Mouse (Mus musculus) forebrain, embryonic 15.5 days (tissue): ENCODE measurements around the gene Gtsf1l. TPM values are rescaled to one million over a fixed set of nuclear protein-coding genes. Genes with fewer than 3 reads are reported as not detected.

Experiments used
- ATAC-seq: fragments of 200-750 bp; cut with Nextera tagmentation; replicated peaks from 2 replicates; pipeline ENCODE4 v1.8.0; 2017; ENCODE audit warnings: mild to moderate bottlenecking, moderate TSS enrichment, moderate library complexity
- H3K27ac ChIP-seq: fragments of 300-500 bp; sonication (generic); replicated peaks from 2 replicates; pipeline ENCODE4 v1.5.1; 2015; ENCODE audit warnings: mild to moderate bottlenecking, inconsistent platforms
- H3K27me3 ChIP-seq: fragments of 300-500 bp; sonication (generic); 2 replicates; pipeline ENCODE4 v1.6.1; 2015; ENCODE audit warnings: inconsistent platforms
- H3K36me3 ChIP-seq: fragments of 300-500 bp; sonication (generic); 2 replicates; pipeline ENCODE4 v1.6.1; 2015; ENCODE audit warnings: mild to moderate bottlenecking, inconsistent platforms
- H3K4me1 ChIP-seq: fragments of 300-500 bp; sonication (generic); 2 replicates; pipeline ENCODE4 v1.6.1; 2015; ENCODE audit warnings: inconsistent platforms
- H3K4me2 ChIP-seq: fragments of 300-500 bp; sonication (generic); replicated peaks from 2 replicates; pipeline ENCODE4 v1.6.1; 2015; ENCODE audit warnings: mild to moderate bottlenecking, inconsistent platforms
- H3K4me3 ChIP-seq: fragments of 300-500 bp; sonication (generic); 2 replicates; pipeline ENCODE4 v1.5.1; 2015; ENCODE audit warnings: mild to moderate bottlenecking, inconsistent platforms
- H3K9ac ChIP-seq: fragments of 300-500 bp; sonication (generic); replicated peaks from 2 replicates; pipeline ENCODE4 v1.6.1; 2015; ENCODE audit warnings: mild to moderate bottlenecking, inconsistent platforms
- H3K9me3 ChIP-seq: fragments of 300-500 bp; sonication (generic); 2 replicates; pipeline ENCODE4 v1.6.1; 2016; ENCODE audit warnings: inconsistent platforms
- WGBS: fragments of 180-500 bp; shearing (Covaris S2); methylation state at CpG from one replicate; pipeline ENCODE4 v1.1.7; 2015; ENCODE audit warnings: mixed read lengths; 5-methylcytosine and 5-hydroxymethylcytosine counted together
- polyA plus RNA-seq: library from polyadenylated mRNA; unstranded; fragments of >200 nt; fragmentation: Nextera tagmentation; extraction: Ambion mirVana; gene quantifications from 2 replicates; pipeline ENCODE4 v1.2.1, GENCODE M21; 2015

Gtsf1l gene
- polyA plus RNA-seq, 1 experiment from 2014 or later, result not detected

DNA sequence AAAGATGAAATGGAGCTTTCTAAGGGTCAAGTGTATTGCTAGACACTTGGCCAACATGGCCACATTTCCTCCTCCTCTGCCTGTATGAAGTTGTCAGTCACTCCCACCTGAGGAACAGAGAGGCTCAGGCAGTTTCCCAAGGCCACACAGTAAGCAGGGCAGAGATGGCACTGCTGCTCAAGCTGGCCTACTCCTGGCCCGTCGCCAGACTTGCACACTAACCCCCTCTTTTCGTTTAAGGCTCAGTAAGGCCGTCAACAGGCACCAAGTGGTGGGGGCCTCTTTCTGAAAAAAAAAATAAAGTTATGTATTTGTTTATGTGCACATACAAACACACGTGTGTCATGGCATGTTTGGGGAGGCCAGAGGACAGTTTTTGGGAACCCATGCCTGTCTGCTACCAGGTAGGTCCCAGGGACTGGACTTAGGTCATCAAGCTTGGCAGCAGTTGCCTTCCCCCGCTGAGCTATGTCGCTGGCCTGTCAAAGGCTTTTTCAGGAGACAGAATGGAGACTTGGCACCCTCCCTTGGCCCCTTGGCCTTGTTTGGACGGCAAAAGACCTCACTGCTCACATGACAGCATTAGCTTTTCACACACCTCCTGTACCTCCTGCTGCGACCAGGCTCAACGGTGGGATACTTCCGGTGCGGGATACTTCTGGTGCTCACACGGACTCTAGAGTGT lies 16.6 kb upstream of the Gtsf1l start:
- Histone ChIP-seq H3K9me3 (no peaks in the 10 kb centered on the region), H3K4me1 (peaks cover 19% of the 10 kb centered on the region), H3K27me3 (peaks cover 9% of the 10 kb centered on the region; the same call in 1 of the 2 replicates), H3K36me3 (no peaks in the 10 kb centered on the region), H3K9ac (no peak overlapping the region), H3K27ac (no peak overlapping the region), H3K4me3 (no peak overlapping the region), H3K4me2 (no peak overlapping the region)
- no peak for ATAC-seq
- WGBS, result 61% methylated on average over 13 of the region's 13 CpGs

DNA sequence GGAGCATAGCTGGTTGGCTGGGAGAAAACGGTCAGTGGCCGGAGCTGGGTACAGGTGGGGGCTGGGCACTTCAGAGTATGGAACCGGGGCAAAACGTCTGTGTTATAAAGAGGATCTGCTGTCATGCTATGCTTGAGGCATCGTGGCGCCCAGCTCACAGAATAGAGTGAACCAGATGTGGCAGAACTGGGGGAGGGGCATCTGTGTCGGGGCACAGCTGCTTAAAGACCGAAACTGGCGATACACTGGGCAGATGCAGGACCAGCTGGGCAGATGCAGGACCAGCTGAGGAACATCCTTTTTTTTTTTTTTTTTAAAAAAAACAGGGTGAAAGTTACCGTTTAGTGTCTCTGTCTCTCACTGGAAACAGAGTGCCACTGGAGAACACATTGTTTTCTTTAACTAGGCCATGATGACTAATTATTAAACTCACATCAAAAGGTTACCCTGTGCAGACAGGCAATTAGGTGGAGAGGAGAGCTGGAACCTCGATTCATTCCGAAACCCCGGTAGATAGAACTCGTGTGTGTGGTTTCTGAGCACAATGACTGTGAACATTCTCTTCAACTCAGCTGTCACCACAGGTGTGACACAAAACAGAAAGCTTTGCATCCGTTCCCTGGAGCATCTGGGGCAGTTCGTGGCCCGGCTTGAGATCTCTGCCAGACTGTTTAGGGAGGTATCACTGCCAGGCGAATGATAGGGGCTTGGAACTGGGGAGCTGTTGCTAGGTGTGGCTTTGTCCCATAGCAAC lies 15.4 kb upstream of the Gtsf1l start:
- Histone ChIP-seq H3K27me3 (peaks cover 9% of the 10 kb centered on the region; the same call in 1 of the 2 replicates), H3K4me2 (no peak overlapping the region), H3K4me1 (peaks cover 12% of the 10 kb centered on the region), H3K27ac (no peak overlapping the region), H3K9me3 (no peaks in the 10 kb centered on the region), H3K36me3 (no peaks in the 10 kb centered on the region), H3K4me3 (no peak overlapping the region), H3K9ac (no peak overlapping the region)
- no peak for ATAC-seq
- 51% methylated on average over 18 of the region's 18 CpGs for WGBS

- peaks cover 11% of the 10 kb centered on the region for H3K4me1 ChIP-seq
- no peaks in the 10 kb centered on the region for H3K9me3 ChIP-seq
- WGBS, result 59% methylated on average over 7 of the region's 7 CpGs
- H3K27ac ChIP-seq, result no peak overlapping the region
- no peak overlapping the region for H3K4me2 ChIP-seq
- H3K36me3 ChIP-seq, result no peaks in the 10 kb centered on the region
- H3K9ac ChIP-seq, result no peak overlapping the region
- H3K27me3 ChIP-seq, result peaks cover 9% of the 10 kb centered on the region; the same call in 1 of the 2 replicates
- H3K4me3 ChIP-seq, result no peak overlapping the region
- no peak for ATAC-seq
Measured at GRCm38 (mm10) chr2:163102216-163102615, 14.6 kb upstream of the Gtsf1l start.

DNA sequence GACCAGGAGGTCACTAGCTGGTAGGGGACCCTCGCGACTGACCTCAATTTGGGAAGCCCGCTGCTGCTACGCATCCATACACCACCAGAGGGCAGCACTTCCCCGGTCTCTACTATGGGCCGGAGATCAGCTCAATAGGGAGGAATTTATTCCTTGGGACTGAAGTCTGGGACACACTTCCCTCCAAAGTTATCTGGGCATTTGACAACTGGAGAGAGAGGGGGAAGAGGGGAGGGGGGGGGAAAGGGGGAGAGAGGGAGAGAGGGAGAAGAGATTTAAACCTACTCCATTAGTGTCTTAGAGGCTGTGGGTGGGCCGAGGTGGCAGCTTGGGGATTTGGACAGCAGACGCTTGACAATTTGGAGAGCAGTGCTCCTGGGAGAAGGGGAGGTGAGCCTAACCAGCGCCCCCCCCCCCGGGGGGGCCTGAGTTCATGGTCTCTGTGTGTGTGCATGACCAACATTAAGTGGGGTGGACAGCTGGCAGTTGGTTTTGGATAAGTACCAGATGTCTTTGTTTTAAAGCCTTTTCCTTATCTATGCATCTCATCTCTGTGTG lies 14.1 kb upstream of the Gtsf1l start:
- Histone ChIP-seq H3K36me3 (no peaks in the 10 kb centered on the region), H3K27ac (no peak overlapping the region), H3K27me3 (peaks cover 9% of the 10 kb centered on the region; the same call in 1 of the 2 replicates), H3K9ac (no peak overlapping the region), H3K4me2 (no peak overlapping the region), H3K4me3 (no peak overlapping the region), H3K4me1 (peaks cover 11% of the 10 kb centered on the region), H3K9me3 (no peaks in the 10 kb centered on the region)
- 0 out of 2 replicates have a peak, but pooled peaks have one; percentile 27 for ATAC-seq
- WGBS, result 5% methylated on average over 10 of the region's 10 CpGs

DNA sequence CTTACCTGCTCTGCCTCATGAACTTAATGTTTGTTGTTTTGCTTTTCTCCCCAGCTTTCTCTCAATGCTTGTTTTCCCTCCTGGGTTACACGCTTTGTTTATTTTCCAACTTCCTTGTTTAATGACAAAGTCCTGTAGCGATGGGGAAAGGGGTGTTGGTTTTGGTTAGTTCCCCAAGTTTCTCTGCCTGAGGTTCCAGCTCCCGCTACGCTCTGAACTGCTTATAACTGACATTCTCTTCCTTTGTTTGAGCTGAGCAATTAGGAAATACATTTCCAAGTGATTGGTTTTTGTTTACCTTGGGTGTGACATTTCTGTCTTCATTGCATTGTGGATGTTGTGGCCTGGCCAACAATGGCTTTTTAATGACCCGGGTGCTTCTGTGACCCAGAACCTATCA lies 12.9 kb upstream of the Gtsf1l start:
- no peak overlapping the region for H3K4me3 ChIP-seq
- peaks cover 9% of the 10 kb centered on the region; the same call in 1 of the 2 replicates for H3K27me3 ChIP-seq
- peaks cover 11% of the 10 kb centered on the region for H3K4me1 ChIP-seq
- ATAC-seq, result no peak
- H3K4me2 ChIP-seq, result no peak overlapping the region
- H3K9ac ChIP-seq, result no peak overlapping the region
- 42% methylated on average over 5 of the region's 5 CpGs for WGBS
- H3K36me3 ChIP-seq, result no peaks in the 10 kb centered on the region
- H3K9me3 ChIP-seq, result no peaks in the 10 kb centered on the region
- no peak overlapping the region for H3K27ac ChIP-seq

DNA sequence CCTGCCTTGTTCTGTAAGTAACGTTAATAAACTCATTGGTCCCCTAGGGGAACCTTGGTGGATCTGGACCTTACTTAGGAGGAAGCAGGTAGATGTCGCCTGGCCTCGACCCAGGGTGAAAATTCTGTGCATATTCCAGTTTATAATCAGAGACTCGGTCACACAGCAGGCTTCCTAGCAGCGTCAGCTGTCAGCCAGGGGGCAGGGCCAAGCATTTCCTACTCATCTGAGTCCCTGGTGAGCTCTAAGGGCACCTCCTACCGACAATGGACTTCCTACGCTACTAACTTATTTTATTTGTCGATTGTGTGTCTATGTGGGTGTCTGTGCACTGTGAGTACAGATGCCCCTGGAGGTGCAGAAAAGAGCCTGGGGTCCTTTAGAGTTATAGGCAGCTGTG lies 12.3 kb upstream of the Gtsf1l start:
- no peak for ATAC-seq

GRCm38 (mm10) chr2:163095784-163096183 lies 8.1 kb upstream of the Gtsf1l start:
- Histone ChIP-seq H3K36me3 (no peaks in the 10 kb centered on the region), H3K9me3 (no peaks in the 10 kb centered on the region), H3K4me1 (no peaks in the 10 kb centered on the region), H3K27ac (no peak overlapping the region), H3K4me2 (no peak overlapping the region), H3K9ac (no peak overlapping the region), H3K4me3 (no peak overlapping the region), H3K27me3 (peaks cover 9% of the 10 kb centered on the region; the same call in 1 of the 2 replicates)
- ATAC-seq, result no peak
- 68% methylated on average over 3 of the region's 3 CpGs for WGBS

More for the DNA sequence above, 12.3 kb upstream of the Gtsf1l start:
- Histone ChIP-seq H3K27ac (no peak overlapping the region), H3K4me2 (no peak overlapping the region), H3K4me3 (no peak overlapping the region), H3K27me3 (peaks cover 9% of the 10 kb centered on the region; the same call in 1 of the 2 replicates), H3K9ac (no peak overlapping the region), H3K36me3 (no peaks in the 10 kb centered on the region), H3K4me1 (peaks cover 11% of the 10 kb centered on the region), H3K9me3 (no peaks in the 10 kb centered on the region)
- WGBS, result 54% methylated on average over 8 of the region's 8 CpGs

GRCm38 (mm10) chr2:163094909-163095308 lies 7.3 kb upstream of the Gtsf1l start:
- no peaks in the 10 kb centered on the region for H3K9me3 ChIP-seq
- H3K4me2 ChIP-seq, result no peak overlapping the region
- ATAC-seq, result no peak
- 93% methylated on average over 10 of the region's 10 CpGs for WGBS
- no peak overlapping the region for H3K27ac ChIP-seq
- no peaks in the 10 kb centered on the region for H3K36me3 ChIP-seq
- H3K4me3 ChIP-seq, result no peak overlapping the region
- no peaks in the 10 kb centered on the region for H3K4me1 ChIP-seq
- H3K9ac ChIP-seq, result no peak overlapping the region
- peaks cover under 1% of the 10 kb centered on the region; the same call in 1 of the 2 replicates for H3K27me3 ChIP-seq

- no peaks in the 10 kb centered on the region for H3K36me3 ChIP-seq
- no peak overlapping the region for H3K9ac ChIP-seq
- H3K27ac ChIP-seq, result no peak overlapping the region
- H3K9me3 ChIP-seq, result no peaks in the 10 kb centered on the region
- no peak overlapping the region for H3K4me2 ChIP-seq
- WGBS, result 80% methylated on average over 5 of the region's 5 CpGs
- no peak overlapping the region for H3K4me3 ChIP-seq
- no peaks in the 10 kb centered on the region for H3K4me1 ChIP-seq
- no peaks in the 10 kb centered on the region for H3K27me3 ChIP-seq
- ATAC-seq, result no peak
Measured at GRCm38 (mm10) chr2:163089475-163090123, 1.9 kb upstream of the Gtsf1l start.

DNA sequence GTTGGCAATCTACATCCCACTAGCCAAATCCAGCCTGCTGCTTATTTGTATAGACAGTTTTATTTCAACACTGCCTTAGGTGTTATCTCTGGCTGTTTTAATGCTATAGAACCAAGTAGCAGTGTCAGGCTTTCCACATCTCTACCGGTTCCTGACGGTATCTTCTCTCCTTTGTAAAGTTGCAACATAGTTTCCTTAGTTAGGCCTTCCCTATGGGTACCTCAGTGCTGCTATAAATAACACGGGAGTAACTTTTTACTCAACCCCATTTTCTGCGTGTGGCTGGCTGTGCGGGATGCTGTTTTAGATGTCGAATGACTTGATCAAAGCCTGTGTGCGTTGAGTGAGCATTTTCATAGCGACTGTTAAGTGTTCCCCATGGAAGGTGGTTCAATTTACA lies 1.1 kb downstream of the Gtsf1l start:
- Histone ChIP-seq H3K9ac (no peak overlapping the region), H3K36me3 (no peaks in the 10 kb centered on the region), H3K27me3 (no peaks in the 10 kb centered on the region), H3K9me3 (no peaks in the 10 kb centered on the region), H3K4me2 (no peak overlapping the region), H3K4me3 (no peak overlapping the region), H3K27ac (no peak overlapping the region), H3K4me1 (no peaks in the 10 kb centered on the region)
- no peak for ATAC-seq
- 87% methylated on average over 8 of the region's 8 CpGs for WGBS

GRCm38 (mm10) chr2:163085047-163085446 lies 2.6 kb downstream of the Gtsf1l start:
- H3K4me1 ChIP-seq, result no peaks in the 10 kb centered on the region
- WGBS, result 86% methylated on average over 6 of the region's 6 CpGs
- ATAC-seq, result no peak
- no peak overlapping the region for H3K9ac ChIP-seq
- no peak overlapping the region for H3K4me3 ChIP-seq
- H3K27ac ChIP-seq, result no peak overlapping the region
- H3K36me3 ChIP-seq, result no peaks in the 10 kb centered on the region
- no peaks in the 10 kb centered on the region for H3K9me3 ChIP-seq
- H3K27me3 ChIP-seq, result no peaks in the 10 kb centered on the region
- no peak overlapping the region for H3K4me2 ChIP-seq

DNA sequence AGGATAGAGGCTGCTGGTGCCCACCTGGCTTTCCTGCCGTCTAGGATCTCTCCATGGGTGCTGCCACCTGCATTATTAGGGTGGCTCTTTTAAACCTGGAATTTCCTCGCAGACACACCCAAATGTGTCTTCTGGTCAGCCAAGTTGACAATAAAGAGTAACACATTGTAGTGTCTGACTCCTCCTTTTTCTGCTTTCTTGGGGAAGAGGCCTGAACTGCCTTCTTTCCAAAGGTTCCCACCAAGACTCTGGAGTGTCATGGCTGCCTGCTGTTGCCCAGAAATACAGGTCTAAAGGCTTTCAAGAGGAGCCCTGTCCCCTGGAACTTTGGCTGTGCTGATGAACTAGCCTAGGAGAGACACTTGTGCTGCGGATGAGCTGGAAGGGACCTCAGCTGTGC lies 3.1 kb downstream of the Gtsf1l start:
- no peaks in the 10 kb centered on the region for H3K9me3 ChIP-seq
- H3K27me3 ChIP-seq, result no peaks in the 10 kb centered on the region
- H3K4me3 ChIP-seq, result no peak overlapping the region
- H3K27ac ChIP-seq, result no peak overlapping the region
- no peaks in the 10 kb centered on the region for H3K36me3 ChIP-seq
- 86% methylated on average over 3 of the region's 3 CpGs for WGBS
- no peak overlapping the region for H3K4me2 ChIP-seq
- H3K4me1 ChIP-seq, result no peaks in the 10 kb centered on the region
- H3K9ac ChIP-seq, result no peak overlapping the region
- ATAC-seq, result no peak
